29 mouse cellular contexts compared by ENCODE assay signal in the genomic region with DNA sequence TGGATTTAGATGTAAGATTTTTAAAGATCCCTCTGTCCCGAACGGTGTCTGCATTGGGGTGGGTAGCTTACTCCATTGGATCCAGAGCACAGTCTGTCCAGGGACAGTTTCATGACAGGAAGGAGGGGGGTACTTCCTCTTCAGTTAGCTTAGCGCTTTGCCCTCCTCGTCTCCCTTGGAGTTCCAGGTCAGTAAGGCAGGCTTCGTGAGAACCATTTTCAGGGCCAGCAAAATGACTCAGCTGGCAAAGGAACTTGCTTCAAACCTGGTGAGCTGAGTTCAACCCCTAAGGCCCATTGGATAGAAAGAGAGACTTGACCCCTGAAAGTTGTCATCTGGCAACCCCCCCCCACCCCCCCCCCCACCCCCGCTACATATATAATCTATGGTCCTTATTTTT. TPM values are rescaled to one million over a fixed set of nuclear protein-coding genes. Genes with fewer than 3 reads are reported as not detected.
DNase-seq lines count a peak whose midpoint lies in the region; ATAC-seq and TF ChIP-seq lines count a peak whose summit lies in the region.
"Had no signal": no experiment of that assay in that cellular context is flagged by ENCODE, and none has a peak within 500 bp of the region (broad histone marks: within the 10 kb centered on the region; RNA-seq: fewer than 3 reads in every experiment).

No protein-coding gene starts in this region.

- TF ChIP-seq EP300 in heart, adult 2 months (IDR thresholded peaks at IDR 0.05; ENCODE audit: insufficient read depth, low read depth, low read length): no peak

- DNase-seq in adrenal gland, adult (ENCODE audit: inconsistent age in 2 of 2, low spot score in 1 of 2): peak; percentile 64 to 82
- DNase-seq in adrenal gland, adult 8-10 months: no peak
- DNase-seq in heart, adult 2 months: no peak
- no peak for DNase-seq in heart, postnatal 4 days
- DNase-seq in hindbrain, embryonic 10.5 days (ENCODE audit: low spot score): no peak
- DNase-seq in hindbrain, postnatal 0 days (ENCODE audit: low spot score): no peak
- DNase-seq: cerebellum, postnatal 25 days; gastrocnemius, postnatal 10 days; heart, adult 11 months; kidney, postnatal 25 days; layer of hippocampus, postnatal 36 days; lung, postnatal 4 days; retina, postnatal 1 day; right cerebral cortex, postnatal 25 days; spleen, adult 18-20 months had no signal

- no peak overlapping the region for H3K4me3 ChIP-seq in heart, adult 2 months
- no peak overlapping the region for H3K4me3 ChIP-seq in hindbrain, embryonic 10.5 days
- no peak overlapping the region for H3K4me3 ChIP-seq in hindbrain, postnatal 0 days (ENCODE audit: low read length)
- H3K4me3 ChIP-seq: embryonic facial prominence, embryonic 12.5 days; erythroblast, embryonic 14.5 days; forebrain, embryonic 15.5 days; midbrain, embryonic 15.5 days; neural tube, embryonic 12.5 days had no signal

- no peak overlapping the region for H3K9ac ChIP-seq in heart, adult 2 months (ENCODE audit: low read depth, low read length)
- H3K9ac ChIP-seq in hindbrain, postnatal 0 days (replicated peaks; ENCODE audit: low read length): no peak overlapping the region
- H3K9ac ChIP-seq: embryonic facial prominence, embryonic 12.5 days; forebrain, embryonic 15.5 days; midbrain, embryonic 15.5 days; neural tube, embryonic 12.5 days had no signal

- H3K27me3 ChIP-seq in heart, adult 2 months (ENCODE audit: control insufficient read depth, insufficient read depth, low read length): no peaks in the 10 kb centered on the region
- H3K27me3 ChIP-seq in hindbrain, embryonic 10.5 days (ENCODE audit: insufficient read depth, poor library complexity, severe bottlenecking): peaks cover under 1% of the 10 kb centered on the region; the same call in 1 of the 2 replicates
- H3K27me3 ChIP-seq in hindbrain, postnatal 0 days (ENCODE audit: insufficient read depth, low read length): no peaks in the 10 kb centered on the region
- H3K27me3 ChIP-seq: embryonic facial prominence, embryonic 12.5 days; forebrain, embryonic 15.5 days; midbrain, embryonic 15.5 days; neural tube, embryonic 12.5 days had no signal

- no peak for ATAC-seq in hindbrain, postnatal 0 days
- ATAC-seq in granulocyte monocyte progenitor cell, adult 5-6 weeks (replicated peaks; ENCODE audit: poor library complexity, severe bottlenecking): 0 out of 2 replicates have a peak, but pooled peaks have one; percentile 20
- no peak for ATAC-seq in erythroblast, adult 5-6 weeks (replicated peaks; ENCODE audit: low FRiP score, poor library complexity, severe bottlenecking)
- ATAC-seq: forebrain, embryonic 15.5 days; hindbrain, embryonic 16.5 days; intestine, postnatal 0 days; midbrain, embryonic 15.5 days had no signal

- no peak for TF ChIP-seq POLR2A in heart, adult 2 months (IDR thresholded peaks at IDR 0.05; ENCODE audit: insufficient read depth, low read depth, low read length)

- H3K27ac ChIP-seq in heart, adult 2 months: peak overlapping the region; percentile 56
- H3K27ac ChIP-seq in hindbrain, embryonic 10.5 days: 0 out of 2 replicates have a peak overlapping the region, but pooled peaks have one; percentile 35
- H3K27ac ChIP-seq in hindbrain, postnatal 0 days: no peak overlapping the region
- H3K27ac ChIP-seq: embryonic facial prominence, embryonic 12.5 days; forebrain, embryonic 15.5 days; midbrain, embryonic 15.5 days; neural tube, embryonic 12.5 days had no signal

- H3K36me3 ChIP-seq in heart, adult 2 months (ENCODE audit: control insufficient read depth, insufficient read depth, low read length): no peaks in the 10 kb centered on the region
- no peaks in the 10 kb centered on the region for H3K36me3 ChIP-seq in hindbrain, embryonic 10.5 days
- H3K36me3 ChIP-seq in hindbrain, postnatal 0 days (ENCODE audit: insufficient read depth, low read length): no peaks in the 10 kb centered on the region
- H3K36me3 ChIP-seq: embryonic facial prominence, embryonic 12.5 days; forebrain, embryonic 15.5 days; midbrain, embryonic 15.5 days; neural tube, embryonic 12.5 days had no signal

- no peaks in the 10 kb centered on the region for H3K79me2 ChIP-seq in heart, adult 2 months (replicated peaks; ENCODE audit: control insufficient read depth, insufficient read depth, low read length)

- H3K9me3 ChIP-seq in hindbrain, embryonic 10.5 days: no peaks in the 10 kb centered on the region
- H3K9me3 ChIP-seq in hindbrain, postnatal 0 days (ENCODE audit: low read length): no peaks in the 10 kb centered on the region
- H3K9me3 ChIP-seq: embryonic facial prominence, embryonic 12.5 days; forebrain, embryonic 15.5 days; midbrain, embryonic 15.5 days; neural tube, embryonic 12.5 days had no signal

- intact Hi-C loops in heart, adult 2 months (cut with DNase I): no loop called here

- TF ChIP-seq CTCF in heart, adult 2 months (IDR thresholded peaks at IDR 0.05): no peak
- no peak for TF ChIP-seq CTCF in hindbrain, postnatal 0 days (IDR thresholded peaks at IDR 0.05; ENCODE audit: low read depth)

- H3K4me1 ChIP-seq in heart, adult 2 months (ENCODE audit: control insufficient read depth, insufficient read depth, low read length): peaks cover 8% of the 10 kb centered on the region
- H3K4me1 ChIP-seq in hindbrain, embryonic 10.5 days (replicated peaks): peaks cover 74% of the 10 kb centered on the region
- peaks cover 17% of the 10 kb centered on the region; the same call in 1 of the 2 replicates for H3K4me1 ChIP-seq in hindbrain, postnatal 0 days (ENCODE audit: insufficient read depth, low read length)

- 47% methylated on average over 6 of the region's 6 CpGs for WGBS in heart, adult 2 months
- WGBS in hindbrain, embryonic 10.5 days: 80% methylated on average over 6 of the region's 6 CpGs
- WGBS in hindbrain, postnatal 0 days: 73% methylated on average over 6 of the region's 6 CpGs

- H3K4me2 ChIP-seq in hindbrain, postnatal 0 days (ENCODE audit: low read depth, low read length): no peak overlapping the region
- H3K4me2 ChIP-seq: embryonic facial prominence, embryonic 12.5 days; forebrain, embryonic 15.5 days; midbrain, embryonic 15.5 days; neural tube, embryonic 12.5 days had no signal

RNA-seq across cellular contexts. Expression of gene Mab21l3, which starts 46.0 kb away (rescaled TPM):
- 1 to 10 TPM in 2 of 4 experiments, under 1 TPM in 1, not detected in 1; 0.35 to 2.2 (median 1.5) TPM for total RNA-seq in adrenal gland, adult 8-10 months (2022)
- not detected for total RNA-seq in heart, adult 2 months (2021)
- polyA plus RNA-seq in heart, adult 2 months (2012; rRNA removed): 0.16 TPM in 1 of 2 replicates, not detected in the other
- under 1 TPM; 0.25 to 0.26 TPM for total RNA-seq in heart, postnatal 4 days (2021)
- polyA plus RNA-seq in hindbrain, embryonic 10.5 days (2016; fragmentation: Nextera tagmentation; extraction: Ambion mirVana): 0.47 TPM in 2 replicates
- total RNA-seq in hindbrain, postnatal 0 days (2014; rRNA removed): 0.10 and 0.72 TPM in 2 replicates
- 0.04 and 0.09 TPM in 2 replicates for polyA plus RNA-seq in hindbrain, postnatal 0 days (2015; fragmentation: Nextera tagmentation; extraction: Ambion mirVana)
- total RNA-seq in granulocyte monocyte progenitor cell, adult 5-6 weeks (2014; fragmentation: Nextera tagmentation): not detected in 2 replicates
- total RNA-seq in granulocyte monocyte progenitor cell, adult 5-6 weeks (2017): 0.05 TPM in 1 of 2 replicates, not detected in the other
- not detected in 2 replicates for total RNA-seq in erythroblast, adult 5-6 weeks (2015; ENCODE audit: low replicate concordance)
- total RNA-seq in erythroblast, adult 5-6 weeks (2017; ENCODE audit: low replicate concordance): not detected in 2 replicates
- total RNA-seq: hematopoietic stem cell, adult 5-6 weeks; layer of hippocampus, adult 8-10 months; left cerebral cortex, postnatal 10 days; megakaryocyte-erythroid progenitor cell, adult 5-6 weeks had no signal
- polyA plus RNA-seq: erythroblast, embryonic 14.5 days; liver, adult 2 months had no signal

Comparison
In these comparisons a context has a peak if more than half of its experiments do, and no peak if none do; other contexts are left out.
1. DNase-seq: peak in adrenal gland, adult (2 of 2); none in adrenal gland, adult 8-10 months (single experiment), heart, adult 2 months (0 of 2), heart, postnatal 4 days (single experiment), hindbrain, embryonic 10.5 days (single experiment) and hindbrain, postnatal 0 days (single experiment).